Mouse (Mus musculus) testis, adult 2 months (tissue): ENCODE data around the gene Prima1.

Experiments
- CTCF ChIP-seq: fragments of 200-500 bp; IDR thresholded peaks from 2 replicates; pipeline ENCODE4 v1.5.1; 2012; ENCODE audit warnings: low read depth, mild to moderate bottlenecking, inconsistent platforms, low read length, moderate library complexity; ENCODE audit not compliant: control insufficient read depth, insufficient read depth, insufficient replicate concordance
- POLR2A ChIP-seq: fragments of 200-500 bp; IDR thresholded peaks from 2 replicates; pipeline ENCODE4 v1.6.1; 2012; ENCODE audit warnings: low read depth, mild to moderate bottlenecking, inconsistent platforms, low read length, moderate library complexity; ENCODE audit not compliant: control insufficient read depth

- TF ChIP-seq POLR2A: no peak
- no peak for TF ChIP-seq CTCF
These were observed at the start of gene Prima1 for GRCm38 (mm10) chr12:103242083-103242581.
